Mouse (Mus musculus) large intestine, adult 2 months (tissue): ENCODE results near the gene Cpne4. TPM values are rescaled to one million over a fixed set of nuclear protein-coding genes. Genes with fewer than 3 reads are reported as not detected.

ENCODE experiments used
- polyA plus RNA-seq: library from polyadenylated mRNA; depleted of rRNA; stranded (reverse); fragments of >200 nt; gene quantifications from 2 replicates; pipeline ENCODE4 v1.2.3, GENCODE M21; 2012; rRNA removed

Gene Cpne4
- polyA plus RNA-seq, 1 experiment, result 0.24 TPM

Other genes starting within 250 kb of the Cpne4 start
- gene Acpp, start 209.5 kb upstream of the Cpne4 start, polyA plus RNA-seq, result 5.5 and 9.0 TPM in 2 replicates